Mouse (Mus musculus): ENCODE data around the gene Lad1. TPM values are rescaled to one million over a fixed set of nuclear protein-coding genes. Genes with fewer than 3 reads are reported as not detected.

Gene Lad1
- polyA plus RNA-seq, 1 experiment from 2014 or later: 17.0 TPM

- WGBS: 71% methylated on average over 17 of the region's 17 CpGs
- H3K4me1 ChIP-seq: peaks cover 22% of the 10 kb centered on the region; the same call in 1 of the 2 replicates
- H3K9me3 ChIP-seq: no peaks in the 10 kb centered on the region
- ATAC-seq (ENCODE audit: borderline replicate concordance, extremely low read depth, low FRiP score, low TSS enrichment): no peak
- H3K36me3 ChIP-seq: no peaks in the 10 kb centered on the region
- H3K27ac ChIP-seq: no peak overlapping the region
- no peak overlapping the region for H3K9ac ChIP-seq
- H3K27me3 ChIP-seq: no peaks in the 10 kb centered on the region
- no peak overlapping the region for H3K4me3 ChIP-seq
- H3K4me2 ChIP-seq: no peak overlapping the region
Observed at GRCm38 (mm10) chr1:135847611-135848351, 29.4 kb downstream of the Lad1 start.

- no peak overlapping the region for H3K27ac ChIP-seq
- H3K9me3 ChIP-seq: no peaks in the 10 kb centered on the region
- H3K4me3 ChIP-seq: no peak overlapping the region
- ATAC-seq (ENCODE audit: borderline replicate concordance, extremely low read depth, low FRiP score, low TSS enrichment): no peak
- no peak overlapping the region for H3K9ac ChIP-seq
- H3K27me3 ChIP-seq: no peaks in the 10 kb centered on the region
- no peak overlapping the region for H3K4me2 ChIP-seq
- H3K4me1 ChIP-seq: 0 out of 2 replicates have a peak, but pooled peaks cover 12% of the 10 kb centered on the region
- 67% methylated on average over 12 of the region's 12 CpGs for WGBS
- H3K36me3 ChIP-seq: no peaks in the 10 kb centered on the region
Observed at GRCm38 (mm10) chr1:135850722-135851512, 32.5 kb downstream of the Lad1 start.

GRCm38 (mm10) chr1:135852044-135852756 lies 33.8 kb downstream of the Lad1 start:
- no peak; the same call in 1 of the 2 replicates for ATAC-seq (ENCODE audit: borderline replicate concordance, extremely low read depth, low FRiP score, low TSS enrichment)
- H3K9ac ChIP-seq: no peak overlapping the region

GRCm38 (mm10) chr1:135853200-135853599 lies 34.8 kb downstream of the Lad1 start:
- Histone ChIP-seq H3K4me3 (no peak overlapping the region), H3K27ac (no peak overlapping the region), H3K4me1 (0 out of 2 replicates have a peak, but pooled peaks cover 9% of the 10 kb centered on the region), H3K27me3 (no peaks in the 10 kb centered on the region), H3K9me3 (no peaks in the 10 kb centered on the region), H3K36me3 (no peaks in the 10 kb centered on the region), H3K4me2 (no peak overlapping the region), H3K9ac (no peak overlapping the region)
- ATAC-seq (ENCODE audit: borderline replicate concordance, extremely low read depth, low FRiP score, low TSS enrichment): no peak
- WGBS: 95% methylated on average over 4 of the region's 4 CpGs

More at GRCm38 (mm10) chr1:135852044-135852756, 33.8 kb downstream of the Lad1 start:
- H3K27ac ChIP-seq: no peak overlapping the region
- H3K27me3 ChIP-seq: no peaks in the 10 kb centered on the region
- 51% methylated on average over 13 of the region's 13 CpGs for WGBS
- no peak overlapping the region for H3K4me2 ChIP-seq
- H3K4me1 ChIP-seq: 0 out of 2 replicates have a peak, but pooled peaks cover 12% of the 10 kb centered on the region
- no peak overlapping the region for H3K4me3 ChIP-seq
- no peaks in the 10 kb centered on the region for H3K36me3 ChIP-seq
- H3K9me3 ChIP-seq: no peaks in the 10 kb centered on the region

- ATAC-seq (ENCODE audit: borderline replicate concordance, extremely low read depth, low FRiP score, low TSS enrichment): no peak
Observed at GRCm38 (mm10) chr1:135854591-135855343, 36.4 kb downstream of the Lad1 start.

GRCm38 (mm10) chr1:135855344-135855687 lies 36.9 kb downstream of the Lad1 start:
- no peaks in the 10 kb centered on the region for H3K9me3 ChIP-seq
- WGBS: 95% methylated on average over 1 of the region's 1 CpGs
- no peaks in the 10 kb centered on the region for H3K27me3 ChIP-seq
- no peak for ATAC-seq (ENCODE audit: borderline replicate concordance, extremely low read depth, low FRiP score, low TSS enrichment)
- no peak overlapping the region for H3K4me3 ChIP-seq
- H3K9ac ChIP-seq: no peak overlapping the region
- H3K27ac ChIP-seq: no peak overlapping the region
- H3K36me3 ChIP-seq: no peaks in the 10 kb centered on the region
- 0 out of 2 replicates have a peak, but pooled peaks cover 9% of the 10 kb centered on the region for H3K4me1 ChIP-seq
- H3K4me2 ChIP-seq: no peak overlapping the region

More at GRCm38 (mm10) chr1:135854591-135855343, 36.4 kb downstream of the Lad1 start:
- 78% methylated on average over 6 of the region's 6 CpGs for WGBS
- Histone ChIP-seq H3K4me2 (no peak overlapping the region), H3K9ac (no peak overlapping the region), H3K4me1 (0 out of 2 replicates have a peak, but pooled peaks cover 9% of the 10 kb centered on the region), H3K27ac (no peak overlapping the region), H3K9me3 (no peaks in the 10 kb centered on the region), H3K36me3 (no peaks in the 10 kb centered on the region), H3K27me3 (no peaks in the 10 kb centered on the region), H3K4me3 (no peak overlapping the region)

GRCm38 (mm10) chr1:135856070-135856469 lies 37.7 kb downstream of the Lad1 start:
- Histone ChIP-seq H3K27ac (no peak overlapping the region), H3K4me3 (no peak overlapping the region), H3K9me3 (no peaks in the 10 kb centered on the region), H3K4me1 (0 out of 2 replicates have a peak, but pooled peaks cover 9% of the 10 kb centered on the region), H3K27me3 (no peaks in the 10 kb centered on the region), H3K4me2 (no peak overlapping the region), H3K9ac (no peak overlapping the region), H3K36me3 (no peaks in the 10 kb centered on the region)
- ATAC-seq (ENCODE audit: borderline replicate concordance, extremely low read depth, low FRiP score, low TSS enrichment): no peak
- 61% methylated on average over 4 of the region's 4 CpGs for WGBS

- H3K27ac ChIP-seq: no peak overlapping the region
- 0 out of 2 replicates have a peak, but pooled peaks cover 5% of the 10 kb centered on the region for H3K4me1 ChIP-seq
- no peaks in the 10 kb centered on the region for H3K36me3 ChIP-seq
- no peaks in the 10 kb centered on the region for H3K9me3 ChIP-seq
- no peak overlapping the region for H3K9ac ChIP-seq
- 51% methylated on average over 11 of the region's 11 CpGs for WGBS
- no peak overlapping the region for H3K4me3 ChIP-seq
- ATAC-seq (ENCODE audit: borderline replicate concordance, extremely low read depth, low FRiP score, low TSS enrichment): peak; percentile 24; the same call in 1 of the 2 replicates
- H3K4me2 ChIP-seq: no peak overlapping the region
- H3K27me3 ChIP-seq: no peaks in the 10 kb centered on the region
Observed at GRCm38 (mm10) chr1:135857137-135857775, 38.9 kb downstream of the Lad1 start.

- Histone ChIP-seq H3K27me3 (no peaks in the 10 kb centered on the region), H3K9me3 (no peaks in the 10 kb centered on the region), H3K4me1 (no peaks in the 10 kb centered on the region), H3K4me2 (no peak overlapping the region), H3K4me3 (no peak overlapping the region), H3K9ac (no peak overlapping the region), H3K27ac (no peak overlapping the region), H3K36me3 (no peaks in the 10 kb centered on the region)
- no peak for ATAC-seq (ENCODE audit: borderline replicate concordance, extremely low read depth, low FRiP score, low TSS enrichment)
- WGBS: 87% methylated on average over 7 of the region's 7 CpGs
Observed at GRCm38 (mm10) chr1:135858533-135858932, 40.1 kb downstream of the Lad1 start.

- Histone ChIP-seq H3K9me3 (no peaks in the 10 kb centered on the region), H3K4me3 (no peak overlapping the region), H3K27me3 (no peaks in the 10 kb centered on the region), H3K9ac (no peak overlapping the region), H3K27ac (no peak overlapping the region), H3K4me2 (no peak overlapping the region), H3K4me1 (no peaks in the 10 kb centered on the region), H3K36me3 (no peaks in the 10 kb centered on the region)
- ATAC-seq (ENCODE audit: borderline replicate concordance, extremely low read depth, low FRiP score, low TSS enrichment): no peak
- WGBS: 67% methylated on average over 5 of the region's 5 CpGs
Observed at GRCm38 (mm10) chr1:135861091-135861490, 42.7 kb downstream of the Lad1 start.
